Mouse (Mus musculus): ENCODE measurements around the gene Angptl7.

Gene Angptl7

GRCm38 (mm10) chr4:148500410-148500867 lies at the start of gene Angptl7:
Gene Angptl7 (minus strand): TSS chr4:148500460.
- POLR2A ChIA-PET: interaction anchor here in 3 of 4 experiments (0.6 to 2.0 kb wide), 9 partner anchors 9 to 280 kb away, joined by 3 to 7 read pairs (median 4); partner anchors contain the start of genes Exosc10 (in 1 of the 3) and Mtor (in 1 of the 3)
- CTCF ChIA-PET: interaction anchor here in 2 of 4 experiments (0.6 to 1.4 kb wide), 7 partner anchors 9 to 513 kb away, joined by 3 to 4 read pairs (median 3); no protein-coding TSS in a partner anchor

- POLR2A ChIA-PET: interaction anchor here in 2 of 4 experiments (0.9 to 1.2 kb wide), 3 partner anchors 9 to 106 kb away, joined by 3 to 6 read pairs (median 3); partner anchors contain the start of gene Exosc10 (in 2 of the 2)
- CTCF ChIA-PET: no interaction called here
Measured at GRCm38 (mm10) chr4:148549106-148549505, 48.8 kb upstream of the Angptl7 start.

GRCm38 (mm10) chr4:148535876-148536275 lies 35.6 kb upstream of the Angptl7 start:
- ChIA-PET CTCF (no interaction called here), POLR2A (interaction anchor here in 2 of 4 experiments (0.8 to 1.8 kb wide), 6 partner anchors 8 to 43 kb away, joined by 3 to 5 read pairs (median 4); partner anchors contain the start of gene Exosc10 (in 1 of the 2))

- POLR2A ChIA-PET: interaction anchor here in 2 of 4 experiments (0.6 to 1.5 kb wide), 5 partner anchors 23 to 78 kb away, joined by 3 to 6 read pairs (median 3); partner anchors contain the start of gene Srm (in 1 of the 2)
Measured at GRCm38 (mm10) chr4:148533613-148534328, 33.5 kb upstream of the Angptl7 start.

GRCm38 (mm10) chr4:148532516-148532915 lies 32.3 kb upstream of the Angptl7 start:
- POLR2A ChIA-PET: interaction anchor here in 2 of 4 experiments (0.9 to 1.2 kb wide), 2 partner anchors 58 to 60 kb away, joined by 3 to 4 read pairs; partner anchors contain the start of gene Srm (in 1 of the 2)
- CTCF ChIA-PET: interaction anchor here in 2 of 4 experiments (0.6 to 2.0 kb wide), 3 partner anchors 13 to 191 kb away, joined by 3 to 7 read pairs (median 5); no protein-coding TSS in a partner anchor

More at GRCm38 (mm10) chr4:148533613-148534328, 33.5 kb upstream of the Angptl7 start:
- CTCF ChIA-PET: interaction anchor here in 2 of 4 experiments (0.7 to 2.0 kb wide), 2 partner anchors 57 to 71 kb away, joined by 5 to 7 read pairs; no protein-coding TSS in a partner anchor

GRCm38 (mm10) chr4:148531341-148531740 lies 31.1 kb upstream of the Angptl7 start:
- POLR2A ChIA-PET: no interaction called here
- CTCF ChIA-PET: no interaction called here

GRCm38 (mm10) chr4:148530778-148531177 lies 30.5 kb upstream of the Angptl7 start:
- POLR2A ChIA-PET: no interaction called here

GRCm38 (mm10) chr4:148530351-148530750 lies 30.1 kb upstream of the Angptl7 start:
- CTCF ChIA-PET: interaction anchor here in 1 of 4 experiments (0.7 kb wide), 1 partner anchor 46 kb away, joined by 3 read pairs; no protein-coding TSS in a partner anchor

More at GRCm38 (mm10) chr4:148530778-148531177, 30.5 kb upstream of the Angptl7 start:
- CTCF ChIA-PET: interaction anchor here in 1 of 4 experiments (0.7 kb wide), 1 partner anchor 45 kb away, joined by 3 read pairs; no protein-coding TSS in a partner anchor

GRCm38 (mm10) chr4:148527158-148527910 lies 27.1 kb upstream of the Angptl7 start:
- ChIA-PET POLR2A (interaction anchor here in 1 of 4 experiments (0.7 to 2.0 kb wide), 7 partner anchors 9 to 88 kb away, joined by 3 to 5 read pairs (median 3); partner anchors contain the start of gene Exosc10), CTCF (interaction anchor here in 2 of 4 experiments (0.7 to 0.9 kb wide), 2 partner anchors 81 to 359 kb away, joined by 3 to 4 read pairs; no protein-coding TSS in a partner anchor)

More at GRCm38 (mm10) chr4:148530351-148530750, 30.1 kb upstream of the Angptl7 start:
- POLR2A ChIA-PET: no interaction called here

- CTCF ChIA-PET: interaction anchor here in 1 of 4 experiments (3.1 kb wide), 1 partner anchor 8 kb away, joined by 7 read pairs; no protein-coding TSS in a partner anchor
- POLR2A ChIA-PET: no interaction called here
Measured at GRCm38 (mm10) chr4:148523538-148523937, 23.3 kb upstream of the Angptl7 start.

GRCm38 (mm10) chr4:148518235-148518795 lies 18.1 kb upstream of the Angptl7 start:
- CTCF ChIA-PET: interaction anchor here in 2 of 4 experiments (0.6 to 1.0 kb wide), 2 partner anchors 221 to 269 kb away, joined by 3 read pairs; no protein-coding TSS in a partner anchor

GRCm38 (mm10) chr4:148517809-148518208 lies 17.5 kb upstream of the Angptl7 start:
- POLR2A ChIA-PET: no interaction called here
- CTCF ChIA-PET: no interaction called here

More at GRCm38 (mm10) chr4:148518235-148518795, 18.1 kb upstream of the Angptl7 start:
- POLR2A ChIA-PET: interaction anchor here in 1 of 4 experiments (1.1 kb wide), 1 partner anchor 40 kb away, joined by 4 read pairs; the partner anchor contains the start of gene Exosc10

GRCm38 (mm10) chr4:148515313-148515712 lies 15.1 kb upstream of the Angptl7 start:
- POLR2A ChIA-PET: interaction anchor here in 3 of 4 experiments (0.6 to 2.4 kb wide), 10 partner anchors 10 to 650 kb away, joined by 3 to 10 read pairs (median 4); partner anchors contain the start of gene Exosc10 (in 1 of the 3)
- CTCF ChIA-PET: interaction anchor here in 1 of 4 experiments (0.8 to 1.4 kb wide), 7 partner anchors 10 to 347 kb away, joined by 3 to 7 read pairs (median 3); partner anchors contain the start of genes Angptl7 and Tardbp

GRCm38 (mm10) chr4:148513021-148513559 lies 12.8 kb upstream of the Angptl7 start:
- ChIA-PET CTCF (interaction anchor here in 1 of 4 experiments (0.6 kb wide), 1 partner anchor 93 kb away, joined by 3 read pairs; no protein-coding TSS in a partner anchor), POLR2A (interaction anchor here in 1 of 4 experiments (0.6 kb wide), 1 partner anchor 25 kb away, joined by 3 read pairs; no protein-coding TSS in a partner anchor)

GRCm38 (mm10) chr4:148511334-148511733 lies 11.1 kb upstream of the Angptl7 start:
- ChIA-PET CTCF (no interaction called here), POLR2A (interaction anchor here in 1 of 4 experiments (0.6 to 0.7 kb wide), 2 partner anchors 36 to 1196 kb away, joined by 3 read pairs; no protein-coding TSS in a partner anchor)

- ChIA-PET POLR2A (interaction anchor here in 1 of 4 experiments (0.7 kb wide), 2 partner anchors 23 to 30 kb away, joined by 3 to 6 read pairs; no protein-coding TSS in a partner anchor), CTCF (no interaction called here)
Measured at GRCm38 (mm10) chr4:148510691-148511090, 10.4 kb upstream of the Angptl7 start.
